Mouse (Mus musculus) thymus, adult 2 months (tissue): ENCODE measurements at regions not wholly inside any gene's neighbourhood (a gene's known extent, or its start where the extent isn't known, plus 50 kb on each side); places are given as distances from the start of the nearest gene placed in this dataset.

Experiments
- DNase-seq: peaks from one replicate; pipeline ENCODE4 v3.0.0; 2021
- H3K27ac ChIP-seq: fragments of 200-500 bp; 2 replicates; pipeline ENCODE4 v1.5.1; 2012; ENCODE audit warnings: low read length, control low read depth; ENCODE audit not compliant: control insufficient read depth, insufficient read depth
- H3K27me3 ChIP-seq: fragments of 200-500 bp; 2 replicates; pipeline ENCODE4 v1.6.1; 2012; ENCODE audit warnings: mild to moderate bottlenecking, low read length, moderate library complexity, mixed read lengths; ENCODE audit not compliant: control insufficient read depth, insufficient read depth
- H3K36me3 ChIP-seq: fragments of 200-500 bp; 2 replicates; pipeline ENCODE4 v1.6.1; 2012; ENCODE audit warnings: mild to moderate bottlenecking, low read length, moderate library complexity; ENCODE audit not compliant: control insufficient read depth, insufficient read depth
- H3K4me1 ChIP-seq: fragments of 200-500 bp; replicated peaks from 2 replicates; pipeline ENCODE4 v1.6.1; 2012; ENCODE audit warnings: low read length; ENCODE audit not compliant: control insufficient read depth, insufficient read depth
- H3K4me3 ChIP-seq: fragments of 200-500 bp; 2 replicates; pipeline ENCODE4 v1.5.1; 2012; ENCODE audit warnings: mild to moderate bottlenecking, low read length, control low read depth, moderate library complexity; ENCODE audit not compliant: control insufficient read depth, insufficient read depth
- CTCF ChIP-seq: fragments of 200-500 bp; IDR thresholded peaks from 2 replicates; pipeline ENCODE4 v1.5.1; 2012; ENCODE audit warnings: mild to moderate bottlenecking, control low read depth, low read length, moderate library complexity, borderline replicate concordance; ENCODE audit not compliant: control insufficient read depth, poor library complexity, insufficient read depth; ENCODE audit errors: extremely low read depth
- POLR2A ChIP-seq: fragments of 200-500 bp; IDR thresholded peaks from 2 replicates; pipeline ENCODE4 v1.6.1; 2012; ENCODE audit warnings: mild to moderate bottlenecking, low read length, control low read depth, moderate library complexity; ENCODE audit not compliant: control insufficient read depth, poor library complexity, insufficient read depth; ENCODE audit errors: extremely low read depth
- WGBS: fragments of 180-500 bp; shearing (Covaris S2); methylation state at CpG from one replicate; pipeline ENCODE4 v1.1.7; 2018; 5-methylcytosine and 5-hydroxymethylcytosine counted together

DNA sequence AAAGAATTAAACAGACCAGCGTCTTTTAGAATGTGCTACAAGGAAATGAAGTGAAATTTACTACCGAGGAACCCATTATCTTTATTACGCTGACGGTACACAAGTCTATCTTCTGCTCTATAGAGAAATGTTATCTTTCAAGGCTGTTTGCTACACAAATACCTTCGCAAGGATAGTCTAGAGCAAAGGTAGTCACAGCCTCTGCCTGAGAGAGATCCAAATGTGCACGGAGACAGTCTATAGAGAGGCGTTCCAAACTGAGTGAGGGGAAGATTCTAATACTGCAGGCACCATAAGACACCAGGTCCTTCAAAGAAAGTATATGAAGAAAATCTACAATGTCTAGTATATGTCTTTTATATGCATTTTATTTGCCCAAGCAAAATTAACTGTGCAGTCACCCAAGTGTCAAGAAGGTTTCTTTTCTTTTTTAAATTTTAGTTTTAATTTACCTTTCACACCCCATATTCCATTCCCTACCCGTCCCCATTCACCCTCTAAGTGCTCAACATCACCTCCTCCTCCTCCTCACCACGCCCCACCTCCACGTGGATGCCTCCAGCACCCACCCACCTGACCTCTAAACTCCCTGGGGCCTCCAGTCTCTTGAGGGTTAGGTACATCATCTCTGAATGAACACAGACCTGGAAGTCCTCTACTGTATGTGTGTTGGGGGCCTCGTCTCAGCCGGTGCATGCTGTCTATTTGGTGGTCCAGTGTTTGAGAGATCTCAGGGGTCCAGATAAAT, 99.7 kb upstream of the Pde3a start:
- Histone ChIP-seq H3K27me3 (no peaks in the 10 kb centered on the region), H3K27ac (no peak overlapping the region), H3K4me1 (no peaks in the 10 kb centered on the region), H3K4me3 (no peak overlapping the region), H3K36me3 (no peaks in the 10 kb centered on the region)
- DNase-seq, result no peak
- TF ChIP-seq CTCF, result no peak
- TF ChIP-seq POLR2A, result no peak
- WGBS, result 88% methylated on average over 12 of the region's 12 CpGs

DNA sequence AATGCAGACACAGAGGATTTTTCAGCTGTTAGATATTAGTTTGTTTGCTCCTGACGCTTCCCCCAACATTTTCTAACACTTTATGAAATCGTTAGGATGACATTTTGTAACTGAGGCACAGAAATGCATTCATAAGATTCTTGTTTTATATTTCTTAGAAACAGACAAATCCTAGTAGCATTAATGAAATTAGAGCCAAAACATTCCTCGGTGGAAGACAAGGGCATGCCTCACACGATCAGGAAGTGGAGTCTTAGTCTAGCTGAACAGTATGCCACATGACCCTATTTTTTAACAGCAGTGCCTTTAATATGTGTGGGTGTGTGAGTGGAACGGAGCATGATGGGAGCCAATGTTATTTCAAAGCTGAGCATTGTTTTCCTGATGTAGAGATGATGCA, 89.7 kb upstream of the Pde3a start:
- no peak overlapping the region for H3K27ac ChIP-seq
- 81% methylated on average over 5 of the region's 5 CpGs for WGBS
- H3K27me3 ChIP-seq, result no peaks in the 10 kb centered on the region
- DNase-seq, result no peak
- H3K36me3 ChIP-seq, result no peaks in the 10 kb centered on the region
- H3K4me1 ChIP-seq, result no peaks in the 10 kb centered on the region
- no peak for TF ChIP-seq CTCF
- TF ChIP-seq POLR2A, result no peak
- H3K4me3 ChIP-seq, result no peak overlapping the region

DNA sequence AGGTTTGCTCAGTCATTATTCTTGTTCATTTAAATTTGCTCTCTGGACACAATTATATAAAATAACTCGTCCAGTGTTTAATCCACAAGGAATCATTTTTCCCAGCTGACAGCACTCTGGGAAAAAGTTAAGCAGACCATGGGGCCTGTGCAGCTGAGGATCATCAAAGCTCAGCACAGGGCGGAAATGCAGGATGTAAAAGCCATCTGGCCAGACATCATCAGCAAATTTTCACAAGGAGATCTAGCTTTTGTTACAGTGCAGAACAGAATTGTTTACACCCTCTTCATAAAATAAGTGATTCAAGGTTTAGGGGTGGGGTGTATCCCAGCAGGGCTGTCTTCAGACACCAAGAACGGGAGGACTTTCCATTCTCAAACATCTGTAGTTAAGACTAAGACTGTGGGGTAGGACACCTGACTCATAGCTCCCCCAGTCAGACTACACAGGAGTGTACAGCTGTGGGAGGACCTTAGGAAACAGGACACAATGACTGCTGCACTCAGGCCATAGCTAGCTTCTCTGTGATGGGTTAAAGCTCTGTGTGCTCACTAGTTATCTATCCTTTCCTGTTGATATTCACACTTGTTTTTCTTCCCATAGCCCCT, 87.3 kb upstream of the Pde3a start:
- H3K36me3 ChIP-seq, result no peaks in the 10 kb centered on the region
- TF ChIP-seq POLR2A (no peak), CTCF (no peak)
- H3K4me3 ChIP-seq, result no peak overlapping the region
- H3K27ac ChIP-seq, result no peak overlapping the region
- no peak for DNase-seq
- WGBS, result 86% methylated on average over 3 of the region's 3 CpGs
- H3K4me1 ChIP-seq, result no peaks in the 10 kb centered on the region
- no peaks in the 10 kb centered on the region for H3K27me3 ChIP-seq

DNA sequence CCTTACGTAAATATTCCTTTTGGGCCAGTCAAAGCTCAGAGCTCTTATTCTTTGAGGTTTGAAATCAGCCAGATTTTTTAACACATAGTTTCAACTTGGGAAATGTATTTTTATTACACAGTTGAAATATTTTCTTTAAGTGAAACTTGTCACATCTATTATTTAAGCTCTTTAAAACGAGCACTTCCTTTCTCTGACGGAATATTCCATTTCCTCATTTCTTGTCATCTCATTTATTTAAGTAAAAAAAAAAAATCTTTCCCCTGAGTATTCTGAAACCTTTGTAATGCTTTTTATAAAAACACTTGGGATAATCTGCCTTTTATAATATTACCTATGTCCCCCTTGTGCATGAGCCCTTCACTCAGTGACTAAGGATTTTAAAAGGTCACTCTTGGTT, 81.8 kb upstream of the Pde3a start:
- no peak for DNase-seq
- WGBS, result 57% methylated on average over 3 of the region's 3 CpGs
- no peaks in the 10 kb centered on the region for H3K27me3 ChIP-seq
- H3K27ac ChIP-seq, result no peak overlapping the region
- H3K4me3 ChIP-seq, result no peak overlapping the region
- H3K36me3 ChIP-seq, result no peaks in the 10 kb centered on the region
- TF ChIP-seq POLR2A, result no peak
- TF ChIP-seq CTCF, result no peak
- no peaks in the 10 kb centered on the region for H3K4me1 ChIP-seq

DNA sequence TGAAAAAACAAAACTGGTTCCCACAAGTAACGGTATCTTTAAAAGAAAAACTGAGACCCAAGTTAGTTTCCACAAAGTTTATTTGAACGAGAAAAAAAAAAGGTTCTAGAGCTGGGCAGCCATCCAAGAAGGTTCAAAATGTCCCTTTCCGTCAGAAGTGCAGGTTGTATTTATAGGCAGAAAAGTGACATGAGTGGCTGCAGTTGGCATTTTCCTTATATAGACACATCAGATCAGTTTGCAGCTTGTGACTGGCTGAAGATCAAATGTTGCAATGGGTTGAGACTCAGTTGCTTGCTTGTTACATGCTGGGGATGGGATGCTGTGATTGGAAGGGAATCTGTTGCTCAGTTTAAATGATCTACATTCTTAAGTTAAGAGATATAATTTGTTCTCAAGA, 80.7 kb upstream of the Pde3a start:
- no peak overlapping the region for H3K4me3 ChIP-seq
- no peaks in the 10 kb centered on the region for H3K36me3 ChIP-seq
- no peak overlapping the region for H3K27ac ChIP-seq
- no peak for DNase-seq
- TF ChIP-seq CTCF, result no peak
- H3K27me3 ChIP-seq, result no peaks in the 10 kb centered on the region
- 60% methylated on average over 3 of the region's 3 CpGs for WGBS
- no peaks in the 10 kb centered on the region for H3K4me1 ChIP-seq

DNA sequence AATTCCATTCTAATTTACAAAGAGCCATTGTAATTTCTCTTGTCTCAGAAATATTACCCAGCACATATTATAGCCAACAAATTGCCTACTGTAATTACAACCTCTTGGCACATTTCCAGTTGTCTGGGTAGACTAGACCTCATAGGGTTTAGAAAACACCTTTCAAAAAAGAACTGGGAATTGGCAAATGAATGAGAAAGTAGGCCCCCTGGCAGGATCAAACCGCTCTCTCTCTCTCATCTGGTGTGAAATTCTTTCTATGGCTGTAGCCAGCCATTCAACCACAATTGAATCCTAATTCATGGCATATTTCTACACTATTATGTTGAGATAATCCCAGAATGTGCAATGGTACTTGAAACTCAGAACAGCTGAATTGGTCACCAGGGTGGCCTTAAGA, 65.3 kb upstream of the Pde3a start:
- WGBS, result 93% methylated on average over 1 of the region's 1 CpGs

More for the DNA sequence above, 65.3 kb upstream of the Pde3a start:
- no peak overlapping the region for H3K4me3 ChIP-seq
- no peak overlapping the region for H3K27ac ChIP-seq
- no peaks in the 10 kb centered on the region for H3K36me3 ChIP-seq
- no peak for TF ChIP-seq CTCF
- no peak for TF ChIP-seq POLR2A
- no peak for DNase-seq
- H3K4me1 ChIP-seq, result no peaks in the 10 kb centered on the region
- H3K27me3 ChIP-seq, result no peaks in the 10 kb centered on the region
